Mouse (Mus musculus) MN1 (cell line): Measurements from ENCODE around the gene Chd2.
"Not testable (repeated sequence)": the region's sequence is repeated elsewhere in the genome, so short reads cannot be mapped to it uniquely, and the experiment has no call there.

Experiments used
- DNase-seq: peaks from one replicate; pipeline ENCODE4 v3.0.0-alpha.2; 2016; ENCODE audit warnings: low spot score

Gene Chd2

DNA sequence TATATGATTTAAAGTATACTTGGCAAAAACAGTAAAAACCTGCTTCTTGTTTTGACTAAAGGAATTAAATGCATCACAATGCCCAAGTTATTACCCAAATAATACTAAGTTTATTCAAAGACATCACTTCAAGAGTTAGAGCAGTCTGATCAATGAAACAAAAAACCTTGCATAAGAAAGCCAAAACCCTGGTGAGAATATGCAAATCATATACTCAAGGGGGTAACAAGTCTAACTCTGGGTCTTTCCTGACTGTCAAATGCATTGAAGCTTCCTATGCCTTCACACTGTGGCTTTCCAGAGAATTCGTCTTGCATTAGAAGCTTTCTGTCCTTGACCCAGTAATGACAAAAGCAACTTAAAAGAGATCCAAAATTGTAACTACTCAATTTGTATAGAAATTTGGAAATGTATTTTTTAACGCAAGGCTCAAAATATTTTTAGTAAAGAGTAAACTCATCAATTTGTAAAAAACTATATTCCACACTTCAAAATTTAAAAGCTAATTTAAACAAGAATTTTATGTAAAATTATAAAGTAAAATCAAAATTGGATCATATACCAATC is 2.4 kb downstream of the Chd2 start:
- DNase-seq, result no peak

DNA sequence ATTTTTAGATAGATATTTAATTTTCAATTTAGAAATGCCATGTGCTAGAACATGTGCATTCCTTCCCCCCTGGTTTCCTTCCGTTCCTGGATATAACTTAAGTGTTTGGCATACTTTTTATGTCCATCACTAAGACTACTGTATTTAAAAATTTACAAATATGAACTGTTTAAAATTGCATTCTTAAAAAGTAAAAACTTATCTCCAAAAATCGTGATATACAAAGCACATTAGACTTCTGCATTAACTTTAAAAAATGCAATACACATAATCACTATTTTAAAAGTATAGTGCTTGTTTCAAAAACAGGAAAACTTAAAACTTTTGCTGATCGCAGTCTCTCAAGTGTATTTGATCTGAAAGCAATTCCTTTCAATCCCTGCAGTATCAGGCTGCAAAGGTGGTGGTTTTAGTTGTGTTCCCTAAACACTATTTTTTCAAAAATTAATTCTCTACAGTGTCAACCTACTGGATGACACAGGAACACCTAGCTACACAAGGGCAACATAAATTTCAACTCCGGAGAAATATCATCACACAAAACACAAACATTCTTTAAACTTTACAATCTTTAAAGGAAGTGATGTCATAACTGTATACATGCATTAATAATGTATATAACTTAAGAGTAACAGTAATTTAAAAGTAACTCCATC is 3.1 kb downstream of the Chd2 start:
- DNase-seq, result no peak

GRCm38 (mm10) chr7:73537634-73538423 is 3.8 kb downstream of the Chd2 start:
- peak; percentile 98 for DNase-seq

DNA sequence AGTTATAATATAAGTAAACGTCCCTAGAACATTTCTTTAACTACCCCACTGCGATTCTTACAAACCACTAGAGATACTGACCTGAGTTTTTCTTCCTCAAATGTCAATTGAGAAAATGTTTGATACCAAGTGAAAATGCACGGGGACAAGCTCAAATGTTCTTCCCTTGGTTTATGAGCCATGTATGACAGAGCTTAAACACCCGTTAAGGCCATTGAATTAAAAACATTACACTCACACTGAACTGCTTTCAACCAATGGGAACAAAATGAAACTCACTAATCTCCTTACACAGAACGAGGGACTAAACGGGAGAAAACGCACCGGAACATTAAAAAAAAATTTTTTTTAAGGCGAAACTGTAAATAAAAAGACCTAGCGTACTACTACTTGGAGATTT is 4.4 kb downstream of the Chd2 start:
- no peak for DNase-seq

DNA sequence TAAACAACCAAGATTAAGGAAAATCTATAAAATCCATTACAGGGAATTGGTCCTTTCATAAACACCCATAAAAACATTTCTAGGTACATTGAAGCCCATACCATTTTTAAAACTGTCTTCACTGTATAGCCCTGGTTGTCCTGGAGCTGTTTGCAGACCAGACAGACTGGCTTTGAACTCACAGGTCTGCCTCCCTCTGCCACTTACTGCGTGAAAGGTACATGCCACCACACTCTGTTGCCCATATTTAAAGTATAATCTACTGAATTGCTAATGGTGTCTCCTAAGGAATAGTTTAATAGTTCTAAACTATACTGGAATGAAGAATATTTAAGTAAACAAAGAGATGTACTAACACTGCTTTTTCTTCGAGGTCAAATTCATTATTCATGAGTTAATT is 5.1 kb downstream of the Chd2 start:
- no peak for DNase-seq

DNA sequence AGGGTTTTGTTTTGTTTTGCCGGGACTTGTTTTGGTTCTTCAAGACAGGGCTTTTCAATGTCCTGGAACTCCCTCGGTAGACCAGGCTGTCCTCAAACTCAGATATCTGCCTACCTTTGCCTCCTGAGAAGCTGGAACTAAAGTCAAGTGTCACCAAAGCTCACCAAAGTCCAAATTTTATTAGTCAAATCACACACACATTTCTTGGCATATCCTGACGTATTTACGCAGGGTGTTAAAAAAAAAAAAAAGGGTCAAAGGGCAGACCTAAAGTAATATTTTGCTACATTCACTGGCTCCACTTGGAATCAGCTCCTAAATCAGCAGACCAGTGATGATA is 5.8 kb downstream of the Chd2 start:
- no peak for DNase-seq

GRCm38 (mm10) chr7:73534937-73535860 is 6.4 kb downstream of the Chd2 start:
- no peak for DNase-seq

GRCm38 (mm10) chr7:73533457-73533856 is 8.2 kb downstream of the Chd2 start:
- no peak for DNase-seq

DNA sequence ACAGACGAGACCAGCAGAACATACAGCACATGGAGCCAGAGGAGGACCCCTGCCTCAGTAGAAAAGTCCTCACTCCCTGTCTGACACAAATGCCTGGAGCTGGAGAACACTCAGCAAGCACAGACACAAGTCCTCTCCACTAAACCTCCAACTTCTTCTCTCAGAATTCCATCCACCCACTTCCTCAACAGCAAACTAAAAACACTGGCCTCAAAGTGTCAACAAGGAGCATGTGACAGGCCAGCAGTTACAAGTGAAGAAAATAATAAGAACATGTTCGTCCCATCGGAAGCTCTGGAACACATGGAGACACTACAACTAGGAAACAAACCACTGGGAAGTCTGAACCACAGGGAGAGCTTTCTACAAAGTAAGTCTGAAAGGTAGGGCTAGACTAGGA is 8.7 kb downstream of the Chd2 start:
- DNase-seq, result no peak

DNA sequence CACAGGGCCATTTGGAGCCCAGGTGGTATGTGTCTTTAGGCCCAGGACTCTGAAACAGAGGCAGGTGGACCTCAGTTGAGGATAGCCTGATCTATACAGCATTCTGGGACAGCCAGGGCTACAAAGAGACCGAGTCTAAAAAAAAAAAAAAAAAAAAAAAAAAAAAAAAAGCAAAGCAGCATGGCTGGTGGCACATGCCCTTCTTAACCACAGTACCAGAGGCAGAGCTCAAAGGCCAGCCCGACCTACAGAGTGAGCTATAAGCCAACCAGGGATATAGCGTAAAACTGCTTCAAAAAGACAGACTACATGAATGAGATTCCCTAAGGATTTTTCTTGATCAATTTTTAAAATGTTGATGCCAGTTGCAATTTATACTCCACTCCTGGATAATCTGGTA is 9.5 kb downstream of the Chd2 start:
- no peak for DNase-seq

DNA sequence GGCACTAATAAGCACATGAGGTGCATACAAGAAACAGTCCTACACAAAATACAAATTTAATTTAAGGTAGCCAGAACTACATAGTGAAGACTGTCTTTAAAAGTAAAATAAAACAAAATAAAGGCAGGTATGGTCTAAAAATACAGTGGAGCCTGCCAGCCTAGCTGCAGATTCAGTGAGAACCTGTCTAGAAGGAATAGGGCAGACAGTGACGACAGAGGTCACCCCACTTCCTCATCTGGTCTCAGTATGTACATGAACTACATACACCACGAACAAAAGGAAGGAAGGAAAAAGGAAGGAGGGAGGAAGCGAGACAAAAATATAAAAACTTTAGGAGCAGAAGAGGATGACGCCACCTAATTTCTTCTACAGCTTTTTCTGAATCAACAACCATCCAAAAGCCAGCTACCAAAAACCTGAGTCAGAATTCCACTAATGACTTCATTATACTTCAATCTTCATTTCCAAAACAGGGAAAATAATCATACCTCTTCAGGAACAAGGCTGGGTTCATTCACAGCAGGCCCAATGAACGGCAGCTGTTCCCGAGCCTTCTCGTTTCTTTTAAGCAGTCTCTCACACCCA is 10.0 kb downstream of the Chd2 start:
- no peak for DNase-seq

GRCm38 (mm10) chr7:73530846-73531245 is 10.8 kb downstream of the Chd2 start:
- no peak for DNase-seq

DNA sequence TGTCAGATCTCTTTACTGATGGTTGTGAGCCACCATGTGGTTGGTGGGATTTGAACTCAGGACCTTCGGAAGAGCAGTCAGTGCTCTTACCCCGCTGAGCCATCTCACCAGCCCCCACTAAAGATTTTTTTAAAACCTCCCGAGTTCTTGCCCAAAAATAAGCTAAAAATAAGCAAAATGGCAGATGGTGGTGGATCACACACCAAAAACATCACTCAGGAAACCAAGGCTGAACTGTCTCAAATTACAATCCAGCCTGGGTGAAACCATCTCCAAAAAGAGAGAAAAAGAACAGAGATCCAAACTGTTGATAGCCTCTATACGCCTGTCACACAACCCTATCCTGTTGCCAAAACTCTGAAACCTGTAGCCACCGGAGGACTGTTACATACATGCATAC is 11.5 kb downstream of the Chd2 start:
- no peak for DNase-seq

- no peak for DNase-seq
These were observed 12.4 kb downstream of the Chd2 start for GRCm38 (mm10) chr7:73529261-73529660.

- not testable (repeated sequence) for DNase-seq
These were observed 13.2 kb downstream of the Chd2 start for GRCm38 (mm10) chr7:73528377-73528894.

- no peak for DNase-seq
These were observed 14.4 kb downstream of the Chd2 start for GRCm38 (mm10) chr7:73527225-73527624.

DNA sequence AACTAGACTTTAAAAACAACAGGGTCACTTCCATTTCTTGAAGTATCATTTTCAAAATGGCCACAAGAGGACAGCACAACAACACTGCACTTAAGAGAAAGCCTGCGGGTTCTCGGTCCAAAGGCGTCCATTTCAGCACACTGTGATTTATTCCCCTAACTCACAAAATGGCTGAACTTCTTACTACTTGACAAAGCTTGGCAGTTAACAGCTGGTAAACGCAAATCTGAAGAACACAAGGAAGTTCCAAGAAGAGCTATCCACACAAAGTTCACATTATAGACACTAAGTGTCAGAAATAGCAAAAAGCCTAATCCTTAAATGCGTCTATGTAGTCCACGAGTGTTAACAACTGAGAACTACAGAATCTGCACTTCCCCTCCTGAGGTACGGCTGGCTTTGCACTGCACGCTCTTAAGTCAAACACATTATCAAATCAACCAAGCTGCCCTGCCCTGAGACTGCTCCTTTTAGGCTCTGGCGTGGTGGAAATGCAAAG is 17.1 kb downstream of the Chd2 start:
- peak; percentile 79 for DNase-seq

DNA sequence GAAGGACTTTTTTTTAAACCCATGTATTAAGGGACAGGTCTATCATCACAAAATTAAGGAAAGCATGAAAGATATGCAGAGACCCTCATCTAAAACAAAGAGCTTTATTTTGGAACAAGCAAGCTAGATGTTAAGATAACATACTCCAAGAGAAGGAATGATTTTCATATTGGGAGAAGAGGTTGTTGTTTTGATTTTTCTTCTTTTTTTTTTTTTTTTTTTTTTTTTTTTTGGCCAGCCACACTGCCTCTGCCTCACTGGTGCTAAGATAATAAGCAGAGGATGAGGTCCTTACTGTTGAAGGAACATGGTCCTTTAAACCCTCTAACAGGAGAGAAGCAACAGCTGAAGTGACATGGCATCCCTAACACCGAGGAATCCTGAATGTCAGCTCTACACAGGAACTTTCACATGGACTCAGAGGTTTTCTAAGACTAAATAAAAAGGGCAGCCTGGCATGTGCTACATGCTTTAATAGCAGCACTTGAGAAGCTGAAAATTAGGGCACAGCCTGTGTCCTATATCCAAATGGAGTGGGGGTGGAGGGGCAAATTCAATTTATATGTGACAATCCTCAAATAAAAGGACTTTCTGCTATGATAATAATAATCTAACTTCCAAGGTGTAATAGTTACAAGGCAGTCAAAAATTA is 17.9 kb downstream of the Chd2 start:
- DNase-seq, result no peak

DNA sequence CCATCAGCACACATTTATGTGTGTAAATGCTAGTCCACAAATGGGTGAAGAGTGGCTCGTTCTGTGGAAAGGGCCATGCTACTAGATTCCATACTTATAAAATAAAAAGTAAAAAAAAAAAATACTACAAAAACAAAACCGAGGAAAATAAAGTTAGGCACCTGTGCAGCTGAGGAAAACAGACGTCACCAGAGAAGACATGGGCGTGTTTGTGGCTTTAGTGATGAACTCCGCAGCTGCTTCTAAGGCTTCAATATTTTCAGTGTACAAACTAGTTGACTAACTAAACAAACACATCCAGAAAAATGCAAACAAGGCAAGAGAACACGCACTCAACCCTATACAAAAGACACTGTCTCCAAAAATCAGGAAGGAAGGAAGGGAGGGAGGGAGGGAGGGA is 18.4 kb downstream of the Chd2 start:
- no peak for DNase-seq

DNA sequence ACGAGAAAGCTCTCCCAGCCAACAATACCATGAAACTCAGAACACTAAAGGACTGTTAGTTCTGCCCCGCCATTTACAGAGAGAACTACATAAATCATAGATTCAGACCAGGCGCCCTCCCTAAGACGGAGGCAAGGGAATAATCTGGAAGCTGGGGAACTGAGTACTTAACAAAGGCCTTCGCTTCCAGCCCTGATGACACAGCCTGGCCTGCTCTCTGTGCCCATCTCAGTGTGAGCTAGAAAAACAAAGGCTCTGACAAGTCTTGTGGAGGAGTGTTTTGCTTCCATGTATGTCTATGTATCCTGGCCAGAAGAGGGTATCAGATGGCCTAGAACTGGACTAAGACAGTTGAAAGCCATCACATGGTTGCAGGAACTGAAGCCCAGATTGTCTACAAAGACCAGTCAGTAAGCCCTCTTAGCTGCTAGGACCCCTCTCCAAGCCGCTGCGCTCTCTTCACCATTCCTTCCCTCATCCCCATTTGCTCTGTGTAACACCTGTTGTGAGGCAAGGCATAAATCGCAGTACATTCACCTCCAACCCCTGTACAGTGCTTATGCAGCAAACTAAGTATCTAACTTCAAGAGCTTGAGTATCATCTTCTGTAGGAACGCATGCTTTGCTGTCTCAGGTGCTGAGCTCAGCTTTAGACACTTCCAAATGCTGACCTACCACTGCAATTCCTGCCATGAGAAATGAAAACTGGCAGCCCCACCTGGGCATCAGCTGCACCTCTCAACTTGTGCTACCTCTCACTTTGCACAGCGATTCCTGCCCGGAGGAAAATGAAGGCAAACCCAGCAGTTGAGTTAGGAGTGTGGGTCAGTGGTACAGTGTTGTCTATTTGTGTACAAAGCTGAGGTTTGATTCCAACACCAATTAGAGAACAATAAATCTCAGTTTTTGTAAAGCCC is 20.1 kb downstream of the Chd2 start:
- DNase-seq, result no peak
